Mouse (Mus musculus): Measurements from ENCODE around the gene Per2.

DNA sequence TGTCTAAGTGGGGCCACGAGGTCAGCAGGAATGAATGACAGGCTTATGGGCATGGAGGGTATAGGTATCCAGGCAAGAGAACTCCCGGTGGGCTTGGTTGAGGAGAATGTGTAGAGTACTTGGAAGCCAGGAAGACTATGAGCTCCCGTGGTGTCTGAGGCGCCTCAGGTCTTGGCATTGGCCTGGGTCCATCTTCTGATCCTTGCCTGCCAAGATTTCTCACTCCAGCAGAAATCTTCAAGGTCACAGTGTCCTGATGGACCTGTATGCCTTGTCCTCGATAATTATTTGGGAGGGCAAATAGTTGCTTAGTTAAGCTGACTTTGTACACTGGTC lies 24.9 kb upstream of the Per2 start:
- TF ChIP-seq CTCF (IDR thresholded peaks at IDR 0.05; ENCODE audit: extremely low read depth, insufficient read length, insufficient replicate concordance, low read depth, low read length) (no peak), POLR2A (IDR thresholded peaks at IDR 0.05; ENCODE audit: low read depth, low read length) (no peak)

Measured in small intestine, adult 2 months (tissue).